Mouse (Mus musculus): Measurements from ENCODE around the gene Pbx4. TPM values are rescaled to one million over a fixed set of nuclear protein-coding genes. Genes with fewer than 3 reads are reported as not detected.

Pbx4 gene
- 3.0 to 11.8 TPM (median 7.3 TPM) in 4 replicates for total RNA-seq (2023)

DNA sequence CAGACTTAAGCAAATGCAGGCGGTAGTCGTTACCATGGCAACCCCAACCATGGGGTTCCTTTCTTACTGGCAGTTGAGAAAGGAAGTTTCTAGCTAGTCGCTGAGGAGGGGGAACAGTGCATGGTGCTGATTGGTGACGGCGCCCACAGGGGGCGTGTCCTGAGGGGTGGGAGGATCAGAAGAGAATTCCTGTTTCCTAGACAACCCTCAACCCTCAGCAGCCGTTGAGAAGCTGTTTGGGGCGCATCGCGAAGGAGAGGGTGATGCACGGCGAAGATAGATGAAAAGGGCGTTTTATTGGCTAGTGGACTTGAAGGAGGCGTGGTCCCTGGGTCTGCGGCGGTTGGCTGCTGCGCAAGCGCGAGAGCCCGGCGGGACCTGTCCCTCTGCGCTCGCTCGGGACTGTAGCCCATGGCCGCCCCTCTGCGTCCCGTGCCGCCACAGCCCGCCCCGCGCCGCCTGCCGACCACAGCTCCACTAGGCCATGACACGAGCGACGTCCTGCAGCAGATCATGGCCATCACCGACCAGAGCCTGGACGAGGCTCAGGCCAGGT lies at the start of gene Pbx4:
Gene Pbx4 (plus strand): TSS at position 194 of the 556 bp plus-strand sequence.

DNA sequence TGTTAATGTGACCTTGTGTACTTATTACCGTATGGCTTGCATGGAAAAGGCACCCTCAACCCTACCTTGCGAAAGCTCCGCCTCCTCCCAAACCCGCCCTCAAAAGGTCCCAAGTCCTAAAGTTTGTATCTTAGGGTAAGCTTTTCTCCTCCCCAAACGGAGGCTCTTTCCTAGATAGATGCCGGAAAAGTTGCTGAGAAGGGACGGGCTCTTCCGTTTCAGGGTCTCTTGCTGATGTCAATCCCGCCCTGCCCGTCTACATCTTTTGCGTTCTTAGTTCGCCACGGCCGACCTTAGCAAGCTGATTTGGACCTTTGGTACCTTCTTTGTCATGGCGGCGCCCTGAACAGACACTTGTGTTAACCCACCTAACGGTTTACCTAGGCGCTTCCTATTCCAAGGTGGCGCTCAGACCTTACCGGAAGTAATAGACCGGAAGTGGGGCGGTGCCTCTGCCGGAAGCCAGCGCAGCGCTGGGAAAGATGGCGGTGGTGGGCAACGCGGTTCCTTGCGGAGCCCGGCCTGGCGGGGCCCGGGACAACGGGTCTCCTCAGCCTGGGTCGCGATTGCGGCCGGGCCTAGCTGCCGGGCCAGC lies 41.4 kb upstream of the Pbx4 start, which contains the start of the genes Atp13a1 and Zfp866:
Gene Atp13a1 (plus strand): TSS at position 391 of the 595 bp plus-strand sequence.
Gene Zfp866 (minus strand): TSS at position 406 of the 595 bp plus-strand sequence.

DNA sequence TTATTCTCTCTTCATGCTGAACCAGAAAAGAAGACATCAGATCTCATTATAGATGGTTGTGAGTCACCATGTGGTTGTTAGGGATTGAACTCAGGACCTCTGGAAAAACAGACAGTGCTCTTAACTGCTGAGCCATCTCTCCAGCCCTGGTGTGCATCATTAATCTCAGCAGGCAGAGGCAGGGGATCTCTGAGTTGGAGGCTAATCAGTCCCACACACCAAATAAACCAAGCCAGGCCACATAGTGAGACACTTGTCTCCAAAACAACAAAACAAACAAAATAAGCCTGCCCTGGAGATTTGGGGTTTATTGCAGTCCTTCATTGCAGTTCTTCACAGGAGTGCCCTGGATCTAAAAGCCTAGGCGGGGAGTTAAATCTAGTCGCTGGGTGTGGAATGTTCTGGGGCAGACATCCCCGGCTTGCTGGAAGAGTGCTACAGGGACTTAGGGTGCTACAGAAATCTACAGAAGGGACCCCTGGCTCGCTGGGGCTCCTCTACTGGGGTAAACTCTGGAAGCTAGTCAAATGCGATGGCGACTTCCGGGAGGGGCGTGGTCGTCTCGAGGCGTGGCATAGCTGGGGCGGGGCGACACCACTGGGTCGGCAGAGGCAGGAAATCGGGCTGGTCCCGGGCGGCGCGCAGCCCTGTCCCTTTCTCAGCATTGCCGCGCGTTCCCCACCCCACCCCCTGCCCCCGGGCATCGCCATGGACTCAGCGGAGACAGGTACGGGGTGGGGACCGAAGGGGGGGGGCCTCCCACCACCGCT lies 24.0 kb upstream of the Pbx4 start, which contains the start of gene Gmip:
Gene Gmip (plus strand): TSS at position 586 of the 770 bp plus-strand sequence.

DNA sequence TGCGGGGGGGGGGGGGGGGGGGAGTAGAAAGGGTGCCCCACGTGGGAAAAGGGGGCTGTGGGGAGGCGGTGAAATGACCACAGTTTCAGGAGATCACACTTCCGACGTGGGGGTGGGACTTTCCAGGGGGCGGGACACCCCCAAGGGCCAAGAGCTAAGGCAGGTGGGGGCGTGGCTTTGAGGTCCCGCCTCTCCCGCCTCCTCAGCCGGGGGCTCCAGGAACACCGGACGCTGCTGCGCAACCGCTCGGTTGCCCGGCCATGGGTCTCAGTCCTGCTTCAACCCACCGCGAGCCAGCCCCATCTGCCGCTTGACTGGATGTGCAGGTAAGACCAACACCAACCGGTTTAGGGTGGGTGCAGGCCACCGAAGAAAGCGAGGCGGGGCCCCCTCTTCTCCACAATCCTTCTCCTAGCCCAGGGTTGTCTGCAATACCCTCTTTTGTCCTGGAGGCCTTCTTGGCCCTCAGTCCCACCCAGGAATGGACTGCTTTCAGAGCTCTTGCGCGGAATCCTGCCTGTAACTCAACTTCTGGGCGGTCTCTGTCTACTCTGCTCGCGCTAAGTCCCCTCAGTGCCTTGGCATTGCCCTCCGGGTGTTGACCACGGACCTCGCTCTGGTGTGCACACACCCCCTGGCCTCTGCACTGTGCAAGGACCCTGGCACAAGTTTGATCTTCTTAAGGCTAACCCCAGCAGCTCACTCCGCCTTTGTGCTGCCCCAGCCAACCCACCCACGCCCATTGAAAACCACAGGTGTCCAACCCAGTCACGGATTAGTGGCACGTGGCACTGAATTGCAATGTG lies 9.7 kb upstream of the Pbx4 start, which contains the start of gene Lpar2:
Gene Lpar2 (plus strand): TSS at position 44 of the 806 bp plus-strand sequence.

DNA sequence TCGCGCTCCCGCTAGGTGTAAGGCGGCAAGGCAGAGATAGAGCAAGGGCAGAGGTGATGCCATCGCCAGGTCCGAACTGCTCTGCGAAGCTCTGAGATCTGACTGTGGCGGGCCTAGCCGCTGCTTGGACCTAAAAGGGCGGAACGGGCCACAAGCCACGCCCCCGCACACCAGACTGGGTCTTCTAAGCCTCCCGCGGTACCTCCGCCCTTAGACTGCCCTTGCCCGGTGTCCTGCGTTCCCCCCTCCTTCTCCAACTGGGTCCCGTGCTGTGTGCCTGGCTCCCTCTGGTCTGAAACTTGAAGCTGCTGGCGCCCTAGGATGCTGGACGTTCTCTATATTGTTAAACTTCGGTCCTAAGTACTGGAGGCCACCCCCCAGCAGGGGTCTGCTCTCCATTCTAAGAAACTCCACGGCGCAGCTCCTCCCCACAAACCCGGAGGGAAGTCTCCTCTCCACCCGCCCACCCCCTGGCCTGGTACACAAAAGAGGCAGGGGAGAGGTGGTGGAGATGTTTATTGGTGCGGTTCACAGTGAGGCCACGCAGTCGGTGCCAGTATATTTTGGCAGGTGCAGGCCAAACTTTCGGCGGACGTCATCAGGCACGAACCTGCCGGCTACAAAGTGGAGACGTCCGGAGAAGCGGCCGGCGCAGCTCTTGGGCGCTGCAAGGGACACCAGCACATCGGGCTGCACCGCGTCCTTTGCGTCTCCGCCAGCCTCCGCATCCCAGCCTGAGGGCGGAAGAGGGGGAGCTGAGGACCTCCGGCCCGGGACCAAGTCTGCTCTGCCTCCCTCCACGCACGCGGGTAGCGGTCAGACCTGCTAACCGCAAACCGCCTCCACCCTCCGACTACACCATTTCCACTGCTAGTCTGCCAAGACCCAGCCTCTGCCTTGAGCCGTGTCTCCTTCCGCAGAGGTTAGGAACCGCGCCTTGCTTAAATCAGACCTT lies 55.3 kb downstream of the Pbx4 start, which contains the start of gene Cilp2:
Gene Cilp2 (minus strand): TSS at position 399 of the 955 bp plus-strand sequence.

DNA sequence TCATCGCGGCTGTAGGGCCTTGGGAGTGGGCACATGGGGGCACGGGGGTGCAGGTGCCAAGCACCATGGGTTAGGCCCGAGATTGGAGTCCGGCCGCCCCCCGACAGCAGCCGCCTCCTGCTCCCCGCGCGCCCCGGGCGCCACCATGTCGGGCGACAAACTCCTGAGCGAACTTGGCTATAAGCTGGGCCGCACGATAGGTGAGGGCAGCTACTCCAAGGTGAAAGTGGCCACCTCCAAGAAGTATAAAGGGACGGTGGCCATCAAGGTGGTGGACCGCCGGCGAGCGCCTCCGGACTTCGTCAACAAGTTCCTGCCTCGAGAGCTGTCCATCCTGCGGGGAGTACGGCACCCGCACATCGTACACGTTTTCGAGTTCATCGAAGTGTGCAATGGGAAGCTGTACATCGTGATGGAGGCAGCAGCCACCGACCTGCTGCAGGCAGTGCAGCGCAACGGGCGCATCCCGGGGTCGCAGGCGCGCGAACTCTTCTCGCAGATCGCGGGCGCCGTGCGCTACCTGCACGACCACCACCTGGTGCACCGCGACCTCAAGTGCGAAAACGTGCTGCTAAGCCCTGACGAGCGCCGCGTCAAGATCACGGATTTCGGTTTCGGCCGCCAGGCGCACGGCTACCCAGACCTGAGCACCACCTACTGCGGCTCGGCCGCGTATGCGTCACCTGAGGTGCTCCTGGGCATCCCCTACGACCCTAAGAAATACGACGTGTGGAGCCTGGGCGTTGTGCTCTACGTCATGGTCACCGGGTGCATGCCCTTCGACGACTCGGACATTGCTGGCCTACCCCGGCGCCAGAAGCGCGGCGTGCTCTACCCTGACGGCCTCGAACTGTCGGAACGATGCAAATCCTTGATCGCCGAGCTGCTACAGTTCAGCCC lies 70.1 kb downstream of the Pbx4 start, which contains the start of the genes Tssk6, Ndufa13 and Yjefn3:
Gene Tssk6 (plus strand): TSS at position 22 of the 900 bp plus-strand sequence.
Gene Ndufa13 (minus strand): TSS at position 396 of the 900 bp plus-strand sequence.
Gene Yjefn3 (minus strand): TSS at position 550 of the 900 bp plus-strand sequence.

Other genes starting within 250 kb of the Pbx4 start
- 69.9 to 89.3 TPM (median 80.4 TPM) in 4 replicates for gene Zfp868, start 206.9 kb upstream of the Pbx4 start, total RNA-seq (2023)
- gene Zfp964, start 178.0 kb upstream of the Pbx4 start, total RNA-seq (2023) = 0.75 to 1.6 TPM (median 1.00 TPM) in 4 replicates
- 87.0 to 95.8 TPM (median 91.4 TPM) in 4 replicates for gene Zfp869, start 121.8 kb upstream of the Pbx4 start, total RNA-seq (2023)
- gene Zfp963, start 82.5 kb upstream of the Pbx4 start, total RNA-seq (2023) = 3.5 to 3.8 TPM (median 3.8 TPM) in 4 replicates
- gene Gm20422, start 57.6 kb upstream of the Pbx4 start, total RNA-seq (2023) = 1.1 to 2.0 TPM in 2 of 4 replicates, not detected in the others
- 53.7 to 63.4 TPM (median 56.4 TPM) in 4 replicates for gene Atp13a1, start 41.3 kb upstream of the Pbx4 start, total RNA-seq (2023)
- 20.8 to 25.2 TPM (median 21.7 TPM) in 4 replicates for gene Zfp866, start 41.3 kb upstream of the Pbx4 start, total RNA-seq (2023)
- gene Gmip, start 23.8 kb upstream of the Pbx4 start, total RNA-seq (2023) = 371 to 418 TPM (median 378 TPM) in 4 replicates
- gene Lpar2, start 10.1 kb upstream of the Pbx4 start, total RNA-seq (2023) = 6.8 to 7.8 TPM (median 7.1 TPM) in 4 replicates
- 0.18 to 0.21 TPM in 2 of 4 replicates, not detected in the others for gene Cilp2, start 55.2 kb downstream of the Pbx4 start, total RNA-seq (2023)
- 0.46 to 1.8 TPM (median 0.86 TPM) in 4 replicates for gene Tssk6, start 69.7 kb downstream of the Pbx4 start, total RNA-seq (2023)
- 46.4 to 56.3 TPM (median 47.7 TPM) in 4 replicates for gene Ndufa13, start 70.1 kb downstream of the Pbx4 start, total RNA-seq (2023)
- 0.97 TPM in 1 of 4 replicates, not detected in the others for gene Yjefn3, start 70.2 kb downstream of the Pbx4 start, total RNA-seq (2023)
- 91.2 to 119 TPM (median 106 TPM) in 4 replicates for gene Gatad2a, start 163.9 kb downstream of the Pbx4 start, total RNA-seq (2023)
- 120 to 135 TPM (median 124 TPM) in 4 replicates for gene Mau2, start 210.2 kb downstream of the Pbx4 start, total RNA-seq (2023)
- gene Sugp1, start 210.3 kb downstream of the Pbx4 start, total RNA-seq (2023) = 41.7 to 48.8 TPM (median 46.5 TPM) in 4 replicates
- gene Tm6sf2, start 240.4 kb downstream of the Pbx4 start, total RNA-seq (2023) = 0.41 to 0.42 TPM in 2 of 4 replicates, not detected in the others

Measured in B cell, adult 62 days (primary cell).